Mouse (Mus musculus): Measurements from ENCODE around the gene Scn2b. TPM values are rescaled to one million over a fixed set of nuclear protein-coding genes. Genes with fewer than 3 reads are reported as not detected.

Scn2b gene
- polyA plus RNA-seq, 2 experiments: 3.3 to 6.6 TPM

DNA sequence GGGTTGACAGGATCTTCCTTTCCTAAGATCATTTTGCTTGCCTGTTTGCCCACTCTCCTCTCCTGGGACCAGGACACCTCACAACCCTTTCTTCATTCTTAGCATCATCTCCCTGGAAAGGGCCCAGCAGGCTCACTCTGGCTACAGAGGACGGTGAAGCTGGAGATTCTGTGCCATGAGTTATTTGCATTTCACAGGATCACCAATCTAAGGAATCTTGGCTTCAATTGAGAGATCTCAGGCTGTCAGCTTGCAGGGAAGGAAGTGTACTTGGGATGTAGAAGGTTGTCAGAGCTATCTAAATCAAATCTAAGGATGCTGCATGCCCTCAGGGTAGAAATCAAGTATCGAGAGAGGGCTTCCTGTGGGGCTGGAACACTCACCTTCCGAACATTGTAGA, 55.9 kb downstream of the Scn2b start:
- no peaks in the 10 kb centered on the region for H3K27me3 ChIP-seq (ENCODE audit: control insufficient read depth, insufficient read depth, low read length)
- DNase-seq (ENCODE audit: low spot score) (no peak), ATAC-seq (ENCODE audit: low FRiP score, low read depth) (no peak)
- H3K9me3 ChIP-seq (ENCODE audit: control insufficient read depth, low read length): no peaks in the 10 kb centered on the region
- H3K4me2 ChIP-seq (replicated peaks; ENCODE audit: low read depth, low read length, severe bottlenecking): no peak overlapping the region
- H3K9ac ChIP-seq (ENCODE audit: low read depth, low read length, severe bottlenecking): no peak overlapping the region
- H3K36me3 ChIP-seq (ENCODE audit: control insufficient read depth, insufficient read depth, low read length): no peaks in the 10 kb centered on the region
- no peak overlapping the region for H3K4me3 ChIP-seq (replicated peaks; ENCODE audit: low read length)
- TF ChIP-seq POLR2A (IDR thresholded peaks at IDR 0.05; ENCODE audit: borderline replicate concordance, extremely low read depth, insufficient read depth, insufficient read length): no peak
- no peak overlapping the region for H3K27ac ChIP-seq (replicated peaks; ENCODE audit: low read depth, low read length)
- H3K4me1 ChIP-seq (ENCODE audit: control insufficient read depth, insufficient read depth, low read length): no peaks in the 10 kb centered on the region
- WGBS: 55% methylated on average over 3 of the region's 3 CpGs

GRCm38 (mm10) chr9:45179282-45179681, 61.7 kb downstream of the Scn2b start:
- Histone ChIP-seq H3K9me3 (ENCODE audit: control insufficient read depth, low read length) (no peaks in the 10 kb centered on the region), H3K4me3 (replicated peaks; ENCODE audit: low read length) (no peak overlapping the region), H3K4me2 (replicated peaks; ENCODE audit: low read depth, low read length, severe bottlenecking) (no peak overlapping the region), H3K36me3 (ENCODE audit: control insufficient read depth, insufficient read depth, low read length) (no peaks in the 10 kb centered on the region), H3K27me3 (ENCODE audit: control insufficient read depth, insufficient read depth, low read length) (no peaks in the 10 kb centered on the region), H3K4me1 (ENCODE audit: control insufficient read depth, insufficient read depth, low read length) (no peaks in the 10 kb centered on the region), H3K27ac (replicated peaks; ENCODE audit: low read depth, low read length) (no peak overlapping the region), H3K9ac (ENCODE audit: low read depth, low read length, severe bottlenecking) (no peak overlapping the region)
- 78% methylated on average over 5 of the region's 5 CpGs for WGBS
- ATAC-seq (ENCODE audit: low FRiP score, low read depth): no peak
- DNase-seq (ENCODE audit: low spot score): no peak
- no peak for TF ChIP-seq POLR2A (IDR thresholded peaks at IDR 0.05; ENCODE audit: borderline replicate concordance, extremely low read depth, insufficient read depth, insufficient read length)

Other genes starting within 250 kb of the Scn2b start
- gene Kmt2a, start 236.5 kb upstream of the Scn2b start, polyA plus RNA-seq (2012; rRNA removed): 21.7 and 28.3 TPM in 2 replicates
- gene Kmt2a, start 236.5 kb upstream of the Scn2b start, polyA plus RNA-seq (2014; fragmentation: Nextera tagmentation; extraction: Ambion mirVana): 16.8 and 18.9 TPM in 2 replicates
- 477 and 525 TPM in 2 replicates for gene Atp5l, start 197.0 kb upstream of the Scn2b start, polyA plus RNA-seq (2012; rRNA removed)
- 663 and 764 TPM in 2 replicates for gene Atp5l, start 197.0 kb upstream of the Scn2b start, polyA plus RNA-seq (2014; fragmentation: Nextera tagmentation; extraction: Ambion mirVana)
- 23.9 and 26.4 TPM in 2 replicates for gene Ube4a, start 152.2 kb upstream of the Scn2b start, polyA plus RNA-seq (2012; rRNA removed)
- gene Ube4a, start 152.2 kb upstream of the Scn2b start, polyA plus RNA-seq (2014; fragmentation: Nextera tagmentation; extraction: Ambion mirVana): 30.3 and 33.4 TPM in 2 replicates
- gene Cd3g, start 137.4 kb upstream of the Scn2b start, polyA plus RNA-seq (2012; rRNA removed): 0.28 and 0.65 TPM in 2 replicates
- 1.0 and 1.2 TPM in 2 replicates for gene Cd3g, start 137.4 kb upstream of the Scn2b start, polyA plus RNA-seq (2014; fragmentation: Nextera tagmentation; extraction: Ambion mirVana)
- 0.06 TPM in 1 of 2 replicates, not detected in the other for gene Cd3d, start 136.0 kb upstream of the Scn2b start, polyA plus RNA-seq (2012; rRNA removed)
- not detected in 2 replicates for gene Cd3d, start 136.0 kb upstream of the Scn2b start, polyA plus RNA-seq (2014; fragmentation: Nextera tagmentation; extraction: Ambion mirVana)
- gene Cd3e, start 108.2 kb upstream of the Scn2b start, polyA plus RNA-seq (2012; rRNA removed): 0.10 and 0.13 TPM in 2 replicates
- gene Cd3e, start 108.2 kb upstream of the Scn2b start, polyA plus RNA-seq (2014; fragmentation: Nextera tagmentation; extraction: Ambion mirVana): 0.07 and 0.25 TPM in 2 replicates
- gene Mpzl2, start 78.0 kb upstream of the Scn2b start, polyA plus RNA-seq (2012; rRNA removed): 21.0 and 22.6 TPM in 2 replicates
- gene Mpzl2, start 78.0 kb upstream of the Scn2b start, polyA plus RNA-seq (2014; fragmentation: Nextera tagmentation; extraction: Ambion mirVana): 21.8 and 22.8 TPM in 2 replicates
- gene Mpzl3, start 62.6 kb upstream of the Scn2b start, polyA plus RNA-seq (2012; rRNA removed): 1.8 and 2.1 TPM in 2 replicates
- 3.9 and 4.7 TPM in 2 replicates for gene Mpzl3, start 62.6 kb upstream of the Scn2b start, polyA plus RNA-seq (2014; fragmentation: Nextera tagmentation; extraction: Ambion mirVana)
- gene Jaml, start 38.6 kb upstream of the Scn2b start, polyA plus RNA-seq (2012; rRNA removed): 0.17 and 0.28 TPM in 2 replicates
- 0.30 and 0.43 TPM in 2 replicates for gene Jaml, start 38.6 kb upstream of the Scn2b start, polyA plus RNA-seq (2014; fragmentation: Nextera tagmentation; extraction: Ambion mirVana)
- gene Scn4b, start 20.6 kb downstream of the Scn2b start, polyA plus RNA-seq (2012; rRNA removed): 0.14 and 0.17 TPM in 2 replicates
- gene Scn4b, start 20.6 kb downstream of the Scn2b start, polyA plus RNA-seq (2014; fragmentation: Nextera tagmentation; extraction: Ambion mirVana): 0.04 and 0.10 TPM in 2 replicates
- gene BC049352, start 64.2 kb downstream of the Scn2b start, polyA plus RNA-seq (2012; rRNA removed): 0.04 TPM in 1 of 2 replicates, not detected in the other
- not detected in 2 replicates for gene BC049352, start 64.2 kb downstream of the Scn2b start, polyA plus RNA-seq (2014; fragmentation: Nextera tagmentation; extraction: Ambion mirVana)
- 1.9 and 2.3 TPM in 2 replicates for gene Tmprss4, start 86.3 kb downstream of the Scn2b start, polyA plus RNA-seq (2012; rRNA removed)
- 3.4 and 5.0 TPM in 2 replicates for gene Tmprss4, start 86.3 kb downstream of the Scn2b start, polyA plus RNA-seq (2014; fragmentation: Nextera tagmentation; extraction: Ambion mirVana)
- gene Il10ra, start 151.4 kb downstream of the Scn2b start, polyA plus RNA-seq (2012; rRNA removed): 1.6 TPM in 2 replicates
- 1.3 and 1.6 TPM in 2 replicates for gene Il10ra, start 151.4 kb downstream of the Scn2b start, polyA plus RNA-seq (2014; fragmentation: Nextera tagmentation; extraction: Ambion mirVana)
- 2.0 and 2.5 TPM in 2 replicates for gene Tmprss13, start 201.3 kb downstream of the Scn2b start, polyA plus RNA-seq (2012; rRNA removed)
- 5.5 and 5.9 TPM in 2 replicates for gene Tmprss13, start 201.3 kb downstream of the Scn2b start, polyA plus RNA-seq (2014; fragmentation: Nextera tagmentation; extraction: Ambion mirVana)

Data from limb, embryonic 14.5 days (tissue).